Mouse (Mus musculus) 3T3-L1 (cell line): ENCODE measurements around the gene Plscr2.

ENCODE experiments used
- DNase-seq: peaks from one replicate; pipeline ENCODE4 v3.0.0-alpha.2; 2015; ENCODE audit warnings: low read depth, low spot score

Plscr2 gene

GRCm38 (mm10) chr9:92275486-92276207 lies at the start of gene Plscr2:
Gene Plscr2, plus strand, starts transcription at chr9:92275602.
- peak; percentile 85 for DNase-seq

DNA sequence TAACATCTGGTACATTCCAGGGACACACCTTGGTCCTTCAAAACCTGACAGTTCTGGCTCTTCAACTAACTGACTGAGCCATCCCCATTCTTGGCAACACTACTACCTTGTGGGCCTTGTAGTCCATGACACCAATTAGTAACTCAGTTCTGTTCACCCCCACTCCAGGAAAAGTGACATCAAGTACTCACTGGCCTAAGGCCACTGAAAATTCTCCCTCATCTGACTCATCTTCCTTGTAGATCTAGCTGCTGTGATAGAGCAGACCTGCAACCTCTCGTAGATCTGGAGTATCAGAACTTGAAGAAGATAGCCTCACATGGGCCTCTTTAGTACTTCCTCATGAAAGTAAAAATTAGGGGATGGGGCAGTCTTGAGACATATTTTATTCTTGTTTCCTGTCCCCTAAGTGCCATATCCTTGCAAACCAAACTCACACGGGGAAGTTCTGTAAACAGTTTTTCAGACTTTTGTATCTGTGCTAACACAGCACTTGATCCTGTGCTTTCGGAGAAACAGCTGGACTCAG lies 49.2 kb upstream of the Plscr2 start:
- DNase-seq: peak; percentile 47

DNA sequence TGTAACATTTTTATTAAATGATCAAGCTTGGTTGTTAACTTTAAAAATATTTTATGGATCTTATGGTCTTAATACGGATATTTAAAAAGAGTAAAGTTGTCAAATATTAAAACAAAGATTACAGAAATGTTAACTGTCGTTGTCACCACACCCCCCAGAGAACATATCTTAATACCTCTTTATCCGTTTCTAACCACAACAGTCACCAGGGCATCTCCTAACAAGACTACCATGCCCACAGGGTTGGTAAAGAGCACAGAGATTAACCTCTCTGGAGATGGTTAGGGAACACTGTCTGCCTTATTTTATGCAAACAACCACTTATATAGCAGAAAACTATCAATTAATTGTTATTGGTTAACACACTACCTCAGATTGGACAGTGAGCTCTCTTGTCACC lies 48.6 kb upstream of the Plscr2 start:
- DNase-seq: no peak

DNA sequence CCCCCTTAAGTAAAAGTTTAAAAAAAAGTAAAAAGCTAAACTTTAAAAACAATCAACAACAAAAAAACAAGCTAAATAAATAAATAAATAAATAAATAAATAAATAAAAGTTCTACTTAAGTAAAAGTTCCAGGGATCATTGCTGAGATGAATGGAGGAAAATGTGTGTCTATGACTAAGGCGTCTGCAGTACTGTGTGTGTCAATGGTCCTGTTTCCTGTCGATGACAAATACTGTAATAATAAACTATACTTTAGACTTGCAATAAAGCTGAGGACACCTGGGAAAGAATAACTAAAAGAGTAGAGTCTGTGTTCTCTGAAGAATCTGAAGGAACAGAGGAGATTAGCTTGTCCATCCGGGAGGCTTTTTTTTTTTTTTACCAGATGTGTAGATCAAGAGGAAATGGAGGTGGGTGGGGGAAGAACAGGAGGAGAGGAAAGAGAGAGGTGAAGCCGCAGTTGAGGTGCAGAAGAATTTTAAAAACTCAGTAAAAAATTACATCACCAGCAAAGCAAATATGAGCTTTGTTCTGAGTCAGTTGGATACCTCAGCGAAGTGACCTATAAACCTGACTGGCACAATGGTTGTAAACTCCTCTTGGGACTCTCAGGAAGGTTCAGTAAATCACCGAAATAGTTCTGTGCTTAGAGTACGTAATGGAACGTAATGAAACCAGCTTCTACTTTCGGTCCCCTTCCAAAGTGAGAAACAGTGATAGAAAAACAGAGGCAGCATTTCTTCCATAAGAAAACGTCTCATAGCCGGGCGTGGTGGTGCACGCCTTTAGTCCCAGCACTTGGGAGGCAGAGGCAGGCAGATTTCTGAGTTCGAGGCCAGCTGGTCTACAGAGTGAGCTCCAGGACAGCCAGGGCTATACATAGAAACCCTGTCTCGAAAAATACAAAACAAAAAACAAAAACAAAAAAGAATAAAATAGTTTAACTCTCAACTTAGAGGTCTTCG lies 46.3 kb upstream of the Plscr2 start:
- DNase-seq: no peak

DNA sequence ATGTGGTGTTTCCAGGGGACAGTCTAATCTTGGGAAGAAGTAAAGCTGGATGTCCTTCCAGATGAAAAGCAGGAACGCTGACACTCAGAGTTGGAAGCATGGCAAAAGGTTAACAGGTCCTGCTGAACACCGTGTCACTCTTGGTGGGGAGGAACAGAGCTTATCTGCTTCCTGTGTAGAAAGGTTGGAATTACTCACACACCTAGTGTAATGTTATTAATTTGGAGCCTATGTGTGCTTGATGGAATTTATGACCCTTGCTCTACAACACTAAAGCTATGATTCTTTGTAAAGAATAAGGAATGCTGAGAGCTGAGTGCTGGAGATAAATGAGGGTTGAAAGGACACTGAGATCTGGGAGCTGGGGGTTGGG lies 45.6 kb upstream of the Plscr2 start:
- no peak for DNase-seq

- no peak for DNase-seq
Measured at GRCm38 (mm10) chr9:92234901-92235458, 40.4 kb upstream of the Plscr2 start.

DNA sequence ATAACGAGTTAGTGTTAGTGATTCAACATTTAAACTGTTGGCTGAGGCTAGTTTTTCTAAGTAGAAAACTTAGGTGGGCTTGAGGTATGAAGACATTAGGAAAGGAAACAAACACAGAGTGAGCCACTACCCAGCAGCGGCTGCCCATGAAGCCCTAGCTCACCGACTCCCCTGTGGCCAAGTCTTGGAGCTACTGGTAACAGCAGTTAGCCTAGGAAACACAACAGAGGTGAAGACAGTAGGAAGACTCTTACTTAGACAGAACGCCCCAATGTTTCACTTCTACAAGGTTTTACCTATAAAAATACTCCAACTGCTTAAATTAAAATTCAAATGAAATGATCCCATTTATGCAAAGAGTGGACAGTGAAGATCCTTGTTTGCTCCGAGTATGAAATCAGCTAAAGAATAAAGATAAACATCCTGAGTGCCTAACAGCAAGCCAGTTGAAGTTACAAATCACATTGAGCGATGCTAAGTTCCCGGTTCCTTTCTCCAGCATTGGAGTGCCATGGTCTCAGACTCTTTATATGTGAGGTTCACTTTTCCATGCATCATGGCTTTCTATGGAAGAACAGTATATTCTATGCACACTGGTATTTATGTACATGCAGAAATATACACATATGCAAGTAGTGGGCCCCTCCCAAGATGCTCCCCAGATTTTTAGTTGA lies 26.5 kb upstream of the Plscr2 start:
- no peak for DNase-seq

GRCm38 (mm10) chr9:92249447-92249852 lies 26.0 kb upstream of the Plscr2 start, which contains the start of gene Plscr1:
Gene Plscr1, plus strand, starts transcription at chr9:92249750.
- peak; percentile 61 for DNase-seq

GRCm38 (mm10) chr9:92249987-92250772 lies 25.2 kb upstream of the Plscr2 start:
- peak; percentile 92 for DNase-seq

- no peak for DNase-seq
Measured at GRCm38 (mm10) chr9:92252718-92253117, 22.7 kb upstream of the Plscr2 start.

- no peak for DNase-seq
Measured at GRCm38 (mm10) chr9:92253585-92254321, 21.6 kb upstream of the Plscr2 start.

DNA sequence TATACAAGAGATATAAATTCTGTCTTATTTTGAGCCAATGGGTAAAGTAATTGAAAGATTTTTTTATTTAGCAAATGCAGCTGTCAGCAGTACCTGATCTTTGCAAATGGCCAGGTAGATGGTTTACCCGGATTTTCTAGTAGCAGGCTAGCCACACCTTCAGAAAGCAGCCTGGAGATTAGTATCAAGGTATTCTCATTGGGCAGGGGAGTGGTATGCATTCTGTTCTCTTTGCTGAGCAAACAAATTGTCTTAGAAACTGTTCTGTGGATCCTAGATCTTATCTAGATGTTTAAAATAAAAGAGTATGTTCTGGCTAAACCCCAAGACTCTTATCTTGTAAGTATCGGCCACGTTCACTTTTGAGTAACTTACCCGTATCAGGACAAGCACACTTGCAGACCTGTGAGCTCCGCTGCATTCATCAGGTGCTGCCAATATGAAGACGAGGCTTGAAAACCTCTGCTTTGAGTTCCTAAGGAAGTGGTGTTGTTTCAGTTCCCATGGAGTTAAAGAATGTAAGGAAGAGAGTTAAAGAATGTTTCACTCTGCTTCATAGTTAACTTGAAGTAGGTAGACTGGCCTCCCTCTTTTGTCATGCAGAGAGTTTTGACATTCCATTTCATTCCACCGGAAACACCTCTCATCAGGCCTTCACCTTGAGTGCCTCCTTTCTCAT lies 14.8 kb upstream of the Plscr2 start:
- no peak for DNase-seq

DNA sequence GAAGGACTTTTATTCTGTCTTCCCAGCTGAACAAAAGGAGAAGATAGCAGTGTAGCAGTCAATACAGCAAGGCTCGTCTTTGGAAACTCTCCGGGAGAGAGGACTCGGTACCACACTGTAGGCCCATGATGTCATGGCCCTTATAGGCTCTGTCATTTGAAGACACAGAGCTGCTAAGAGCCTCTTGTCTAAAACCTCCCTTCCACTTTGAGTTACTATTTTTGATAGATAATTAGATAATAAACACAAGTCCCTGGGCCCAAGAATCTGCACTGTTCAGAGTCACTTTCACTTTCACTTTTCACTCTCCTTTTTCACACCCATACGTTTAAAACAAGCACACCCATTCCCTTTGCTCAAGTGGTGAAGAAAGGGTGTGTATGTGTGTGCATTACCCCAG lies 9.7 kb upstream of the Plscr2 start:
- no peak for DNase-seq

GRCm38 (mm10) chr9:92266558-92267171 lies 8.7 kb upstream of the Plscr2 start:
- no peak for DNase-seq

- DNase-seq: no peak
Measured at GRCm38 (mm10) chr9:92267732-92268131, 7.7 kb upstream of the Plscr2 start.

GRCm38 (mm10) chr9:92269829-92270404 lies 5.5 kb upstream of the Plscr2 start:
- DNase-seq: no peak

GRCm38 (mm10) chr9:92270927-92271326 lies 4.5 kb upstream of the Plscr2 start:
- DNase-seq: peak; percentile 85

GRCm38 (mm10) chr9:92272650-92273049 lies 2.8 kb upstream of the Plscr2 start:
- no peak for DNase-seq

DNA sequence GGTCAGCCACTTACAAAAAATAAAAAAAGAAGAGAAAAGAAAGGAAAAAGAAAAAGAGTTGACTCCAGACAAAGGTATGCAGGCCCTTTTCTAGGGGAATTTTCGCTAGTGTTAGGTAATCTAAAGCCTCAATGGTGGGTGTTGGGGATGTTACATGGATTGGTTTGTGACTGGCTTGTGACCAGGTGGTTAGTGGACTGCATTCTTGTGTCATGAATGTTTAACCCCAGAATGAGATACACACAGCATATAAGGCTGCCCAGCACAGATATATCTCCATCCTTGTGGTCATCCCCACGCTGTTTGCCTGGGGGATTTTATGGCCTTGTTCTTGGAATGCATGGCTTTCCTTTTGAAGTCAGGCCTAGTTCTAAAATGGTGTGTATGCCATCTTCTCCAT lies 2.1 kb upstream of the Plscr2 start:
- peak; percentile 94 for DNase-seq
